Mouse (Mus musculus) B cell, adult 2 months (primary cell): ENCODE results near the gene Orm1.

ENCODE experiments used
- DNase-seq, 2 experiments: peaks; one replicate each; pipeline ENCODE4 v3.0.0; 2022

Gene Orm1

GRCm38 (mm10) chr4:63344295-63344694 lies at the start of gene Orm1:
Orm1 (plus strand) TSS chr4:63344560.
- DNase-seq, result no peak

DNA sequence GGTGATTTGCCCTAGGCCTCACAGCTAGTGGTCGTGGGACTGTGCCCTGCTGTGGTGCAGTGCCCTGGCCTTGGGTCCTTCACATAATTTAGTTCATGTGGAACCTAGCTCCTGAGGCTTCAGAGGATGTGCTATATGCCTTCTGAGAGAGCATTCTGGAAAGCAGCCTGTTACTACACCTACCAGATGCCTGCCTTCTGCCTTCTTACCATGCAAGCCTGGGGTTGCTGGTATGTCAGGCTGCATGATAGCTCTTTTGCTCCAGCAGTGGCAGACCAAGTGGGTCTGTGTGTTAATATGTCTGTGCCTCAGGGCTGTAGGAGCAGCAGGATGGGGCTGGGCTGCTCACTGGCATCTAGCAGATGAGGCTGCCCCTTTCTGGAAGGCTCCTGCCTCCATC lies 48.7 kb upstream of the Orm1 start:
- no peak for DNase-seq

- no peak for DNase-seq
These were observed 48.1 kb upstream of the Orm1 start for GRCm38 (mm10) chr4:63296263-63296662.

DNA sequence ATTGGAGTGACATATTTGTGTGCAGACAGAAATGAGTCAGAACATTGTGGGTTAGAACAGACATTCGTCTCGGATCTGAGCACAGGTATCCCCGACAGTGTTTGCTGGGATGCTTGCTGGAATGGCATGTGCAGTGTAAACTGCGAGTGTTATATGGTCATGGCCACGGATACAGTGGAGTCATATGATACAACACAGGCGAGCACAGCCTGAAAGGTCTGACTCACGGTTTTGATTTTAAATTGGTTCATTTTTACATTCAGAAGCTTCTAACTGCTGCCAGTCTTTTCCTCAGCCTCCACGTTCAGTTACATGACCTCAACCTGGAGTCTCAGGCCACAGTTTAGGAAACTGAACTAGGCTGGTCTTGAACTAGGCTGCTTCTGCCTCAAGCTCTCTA lies 47.5 kb upstream of the Orm1 start:
- no peak for DNase-seq

DNA sequence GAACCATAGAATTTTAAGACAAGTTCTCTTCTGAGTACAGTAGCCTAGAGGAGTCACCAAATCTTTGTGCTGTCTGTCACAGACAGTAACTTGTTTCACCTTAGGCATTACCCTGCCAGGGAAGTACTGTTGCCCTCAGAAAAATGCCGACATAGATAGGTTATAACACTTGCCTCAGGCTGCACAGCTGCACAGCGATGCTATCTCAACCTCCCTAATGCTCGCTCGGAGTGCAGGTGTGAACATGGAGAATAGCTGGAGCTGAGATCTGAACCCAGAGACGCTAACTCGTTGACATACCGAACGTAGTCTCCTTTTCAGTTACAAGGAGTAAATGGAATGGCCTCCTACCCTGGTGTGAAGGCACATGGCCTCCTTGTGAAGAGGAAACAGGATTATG lies 46.2 kb upstream of the Orm1 start:
- DNase-seq, result no peak

- no peak for DNase-seq
These were observed 41.7 kb upstream of the Orm1 start for GRCm38 (mm10) chr4:63302641-63303040.

DNA sequence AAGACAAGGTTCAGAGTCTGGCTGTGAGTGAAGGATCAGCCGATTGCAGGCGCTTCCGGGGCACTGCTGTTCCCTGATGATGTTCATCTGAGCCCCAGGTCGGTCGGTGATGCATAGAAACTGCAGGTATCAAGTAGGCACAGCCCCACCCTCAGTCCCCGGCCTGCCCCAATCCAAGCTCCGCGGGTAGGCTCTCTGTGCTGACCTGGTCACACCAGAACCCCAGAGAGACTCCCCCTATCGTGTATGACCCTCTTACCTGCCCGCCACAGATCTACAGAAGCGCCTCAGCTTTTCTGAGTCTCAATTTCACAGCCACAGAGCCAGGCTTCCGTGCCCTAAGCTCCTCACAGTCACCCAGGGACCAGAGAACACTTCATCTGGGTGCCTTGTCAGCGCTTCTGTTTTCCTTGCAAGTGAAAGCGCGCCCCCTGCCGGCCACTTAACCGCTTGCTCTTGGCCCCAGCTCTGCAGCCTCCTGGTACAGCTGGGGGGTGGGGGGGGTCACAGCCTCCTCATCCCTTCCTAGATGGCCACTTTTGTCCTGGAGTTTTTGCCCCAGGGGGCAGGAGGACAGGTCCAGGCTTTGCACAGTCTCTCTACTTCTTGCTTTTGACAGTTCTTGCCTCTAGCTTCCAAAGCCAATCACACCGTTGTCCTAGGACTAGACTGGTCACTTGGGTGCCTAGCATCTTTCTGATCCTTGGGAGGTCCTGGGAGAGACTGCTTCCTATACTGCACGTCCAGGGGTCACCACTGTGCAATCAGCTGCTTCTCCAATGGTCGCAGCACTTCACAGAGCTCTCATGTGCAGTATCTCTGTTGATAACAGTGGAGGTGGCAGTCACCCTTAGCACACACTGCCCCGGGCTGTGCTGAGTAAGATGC lies 36.9 kb upstream of the Orm1 start:
- DNase-seq, result peak; percentile 87

- no peak for DNase-seq
These were observed 36.0 kb upstream of the Orm1 start for GRCm38 (mm10) chr4:63308316-63308715.

- no peak for DNase-seq
These were observed 34.0 kb upstream of the Orm1 start for GRCm38 (mm10) chr4:63310247-63310855.

DNA sequence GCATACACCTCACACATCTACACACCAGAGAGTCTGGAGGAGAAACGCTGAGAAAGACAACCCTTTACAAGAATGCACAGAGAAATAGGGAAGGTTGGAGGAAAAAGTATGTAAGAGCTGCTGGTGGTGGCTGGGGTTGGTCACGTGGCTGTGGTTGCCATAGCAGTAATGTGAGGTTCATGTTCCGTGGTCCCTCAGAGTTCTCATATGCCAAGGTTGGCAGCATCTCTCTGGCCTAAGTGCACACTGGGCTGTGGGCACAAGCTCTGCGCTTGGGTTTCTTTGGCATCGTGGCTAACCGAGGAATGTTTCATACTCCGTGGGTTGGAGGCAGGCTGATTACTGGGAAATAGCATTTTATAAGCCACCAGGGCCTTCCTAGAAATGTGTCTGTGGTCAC lies 32.9 kb upstream of the Orm1 start:
- no peak for DNase-seq

DNA sequence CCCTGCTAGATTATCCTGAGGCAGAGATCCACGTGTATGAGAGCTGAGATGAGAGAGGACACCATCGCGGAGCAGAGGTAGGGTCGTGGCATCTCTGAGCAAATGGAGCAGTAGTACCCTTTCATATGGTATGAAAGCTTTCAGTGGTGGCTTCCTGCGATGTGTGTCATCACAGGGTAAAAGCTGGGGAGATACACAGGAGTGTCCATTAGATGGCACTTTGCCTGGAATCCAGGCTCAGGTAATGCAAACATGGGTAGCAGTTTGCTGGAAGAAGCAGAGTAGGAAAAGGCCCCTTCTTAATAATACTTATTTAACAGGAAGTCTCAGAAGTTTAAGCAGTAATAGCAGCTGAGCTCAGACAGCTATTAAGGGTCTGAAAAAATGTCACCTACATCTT lies 30.3 kb upstream of the Orm1 start:
- no peak for DNase-seq

DNA sequence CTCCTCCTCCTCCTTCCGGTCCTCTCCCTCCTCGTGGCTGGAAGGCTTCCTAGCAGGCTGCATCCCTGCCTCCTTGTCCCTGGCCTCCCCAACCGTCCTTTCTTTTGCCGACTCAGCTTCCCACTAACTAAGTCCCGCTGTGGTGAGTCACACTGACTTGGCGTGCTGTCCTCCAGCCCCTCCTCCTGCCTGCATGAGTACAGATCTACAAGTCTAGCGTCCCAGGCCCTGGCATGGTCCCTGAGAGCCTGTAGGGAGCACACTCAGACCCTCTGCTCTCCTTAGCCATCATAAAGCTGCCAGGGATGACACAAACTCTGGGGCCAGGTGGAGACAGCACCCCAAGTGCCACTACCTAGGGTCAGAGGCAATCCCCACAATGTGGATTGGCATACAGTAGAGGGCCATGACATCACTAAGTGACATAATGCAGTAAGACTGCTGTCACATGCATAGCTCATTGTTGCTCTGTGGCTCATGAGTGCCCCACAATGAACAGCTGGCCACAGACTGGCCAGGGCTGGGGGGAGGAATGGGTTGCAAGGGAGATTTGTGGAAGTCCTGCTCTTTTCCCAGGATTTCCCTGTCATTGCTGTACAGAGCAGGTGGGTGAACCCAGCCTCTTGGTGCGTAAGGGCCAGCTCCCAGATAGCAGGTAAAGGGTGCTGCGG lies 28.1 kb upstream of the Orm1 start:
- DNase-seq, result no peak

GRCm38 (mm10) chr4:63319566-63319965 lies 24.8 kb upstream of the Orm1 start:
- DNase-seq, result peak; percentile 70 to 74

- DNase-seq, result no peak
These were observed 21.0 kb upstream of the Orm1 start for GRCm38 (mm10) chr4:63323275-63323815.

- no peak for DNase-seq
These were observed 11.0 kb upstream of the Orm1 start for GRCm38 (mm10) chr4:63333403-63333802.

DNA sequence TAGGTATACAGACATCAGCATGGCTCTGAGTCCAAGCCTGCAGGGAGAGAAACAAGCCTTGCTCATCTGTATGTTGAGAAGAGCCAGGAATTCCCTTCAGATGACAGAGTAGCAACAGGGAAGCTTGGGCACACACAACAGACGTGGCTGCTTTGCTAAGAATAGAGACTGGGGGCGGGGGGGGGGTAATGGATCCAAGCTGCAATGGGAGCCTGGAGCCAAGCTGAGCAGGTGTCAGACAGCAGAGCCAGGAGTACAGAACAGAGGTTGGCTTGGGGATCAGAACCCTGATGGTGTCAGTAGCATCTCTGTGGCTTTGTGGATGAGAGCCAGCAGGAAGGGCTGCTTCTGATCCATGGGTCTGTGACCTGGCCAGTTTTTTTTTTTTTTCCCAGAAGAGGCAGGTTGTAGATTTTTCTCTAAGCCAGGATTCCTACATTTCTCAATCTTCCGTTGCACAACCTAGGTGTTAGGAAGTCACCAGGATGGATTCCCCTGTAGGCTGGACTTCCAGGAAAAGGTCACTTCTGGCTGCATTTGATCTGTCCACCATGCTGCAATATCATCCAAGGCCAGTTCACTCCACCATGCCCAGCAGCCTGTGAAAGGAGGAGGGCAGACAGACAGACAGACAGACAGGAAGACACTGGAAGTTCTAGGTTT lies 5.8 kb upstream of the Orm1 start:
- no peak for DNase-seq

DNA sequence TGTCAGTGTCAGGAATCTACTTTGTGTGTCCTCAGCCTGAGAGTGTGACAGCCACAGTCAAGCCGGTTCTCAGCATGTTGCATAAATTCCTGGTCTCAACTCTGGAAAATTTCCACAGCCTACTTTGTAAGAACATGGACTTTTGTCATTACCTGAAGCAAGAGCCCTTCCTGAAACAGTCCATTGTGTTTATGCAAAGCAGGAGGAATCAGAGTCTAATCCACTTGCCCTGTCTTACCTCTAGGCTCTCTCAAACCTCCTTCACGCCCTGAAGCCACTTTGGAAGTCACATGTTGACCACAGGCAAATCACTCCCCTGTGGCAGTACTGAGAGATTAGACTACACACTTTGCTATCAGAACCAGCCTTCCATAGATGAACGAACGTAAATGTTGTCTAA lies 1.9 kb upstream of the Orm1 start:
- DNase-seq, result no peak

GRCm38 (mm10) chr4:63343608-63344007 lies 752 bp upstream of the Orm1 start:
- DNase-seq, result no peak

DNA sequence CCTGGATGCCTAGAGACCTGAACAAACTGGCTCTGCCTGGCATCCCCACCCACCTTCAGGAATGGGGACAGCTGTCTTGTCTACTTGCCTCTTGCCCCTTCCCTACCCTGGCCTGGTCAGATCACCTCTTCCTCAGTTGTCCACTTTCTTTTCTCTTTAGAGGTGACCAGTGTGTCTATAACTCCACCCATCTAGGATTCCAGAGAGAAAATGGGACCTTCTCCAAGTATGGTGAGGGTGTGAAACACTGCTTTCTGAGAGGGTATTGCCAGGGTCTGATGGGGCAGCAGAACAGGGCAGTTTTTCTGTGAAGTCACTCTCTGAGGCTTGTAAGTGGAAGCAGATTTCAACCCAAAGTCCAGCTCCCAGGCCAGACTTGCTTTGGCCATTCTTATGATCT lies 901 bp downstream of the Orm1 start:
- no peak for DNase-seq

GRCm38 (mm10) chr4:63346659-63347058 lies 2.3 kb downstream of the Orm1 start:
- no peak for DNase-seq

- no peak for DNase-seq
These were observed 4.2 kb downstream of the Orm1 start for GRCm38 (mm10) chr4:63348524-63348923.

DNA sequence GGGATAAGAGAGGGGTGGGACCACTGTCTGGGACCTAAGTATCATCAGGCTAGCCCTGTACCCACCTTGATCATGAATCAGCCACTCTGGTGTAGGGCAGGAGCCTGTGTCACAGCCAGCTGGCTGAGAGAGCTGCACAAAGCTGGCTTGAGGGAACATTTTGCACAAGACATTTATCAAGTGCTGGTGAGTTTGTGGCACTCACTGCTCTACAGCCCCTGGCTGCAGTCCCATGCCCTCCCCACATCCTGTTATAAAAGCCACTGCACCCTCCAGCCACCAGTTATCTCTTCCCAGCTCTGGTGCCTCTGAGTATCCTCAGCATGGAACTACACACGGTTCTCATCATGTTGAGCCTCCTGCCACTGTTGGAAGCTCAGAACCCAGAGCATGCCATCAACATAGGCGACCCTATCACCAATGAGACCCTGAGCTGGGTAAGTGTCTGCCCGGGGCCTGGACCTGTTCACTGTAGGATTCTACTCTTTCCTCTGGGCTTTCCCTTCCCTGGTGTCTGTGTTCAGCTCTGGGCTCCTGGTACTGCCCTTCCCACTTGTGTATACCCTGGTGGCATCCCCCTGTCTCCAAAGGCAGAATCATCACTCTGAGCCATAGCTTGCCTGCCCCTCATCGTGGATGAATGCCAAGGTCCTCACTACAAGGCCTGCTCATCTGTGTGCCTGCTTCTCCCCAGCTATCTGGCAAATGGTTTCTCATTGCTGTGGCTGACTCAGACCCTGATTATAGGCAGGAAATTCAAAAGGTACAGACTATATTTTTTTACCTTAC lies 11.7 kb downstream of the Orm1 start, which contains the start of gene Orm3:
TSS of gene Orm3 (plus strand) at position 286 of the 789 bp plus-strand sequence.
- no peak for DNase-seq
